Mouse (Mus musculus) C2C12 (cell line): ENCODE results near the gene Pfdn4. TPM values are rescaled to one million over a fixed set of nuclear protein-coding genes. Genes with fewer than 3 reads are reported as not detected.
"Not testable (repeated sequence)": the region's sequence is repeated elsewhere in the genome, so short reads cannot be mapped to it uniquely, and the experiment has no call there.

Source experiments
- H3K27me3 ChIP-seq: one replicate; pipeline ENCODE4 v1.6.1; 2011; ENCODE audit not compliant: control insufficient read depth, insufficient read depth, insufficient read length
- H3K36me3 ChIP-seq: one replicate; pipeline ENCODE4 v1.6.1; 2011; ENCODE audit not compliant: control insufficient read depth, insufficient read depth
- H3K4me3 ChIP-seq: one replicate; pipeline ENCODE4 v1.5.1; 2011; ENCODE audit warnings: mild to moderate bottlenecking, control low read depth; ENCODE audit not compliant: poor library complexity, insufficient read depth, severe bottlenecking
- H3K79me2 ChIP-seq: one replicate; pipeline ENCODE4 v1.6.1; 2011; ENCODE audit not compliant: control insufficient read depth, insufficient read depth
- H3K79me3 ChIP-seq: one replicate; pipeline ENCODE4 v1.6.1; 2011; ENCODE audit warnings: low read depth, control low read depth
- H3ac ChIP-seq: one replicate; pipeline ENCODE3; 2011; ENCODE audit warnings: low read depth; ENCODE audit not compliant: control insufficient read depth, insufficient read length
- CEBPB ChIP-seq: IDR thresholded peaks from one replicate; pipeline ENCODE4 v1.6.1; 2011; ENCODE audit warnings: low read depth, mild to moderate bottlenecking, control low read depth, moderate library complexity
- CTCF ChIP-seq: IDR thresholded peaks from one replicate; pipeline ENCODE4 v1.5.1; 2011; ENCODE audit not compliant: control insufficient read depth, insufficient read depth, insufficient read length
- FOSL1 ChIP-seq: IDR thresholded peaks from one replicate; pipeline ENCODE4 v1.8.0; 2011; ENCODE audit warnings: mild to moderate bottlenecking, low read length; ENCODE audit not compliant: poor library complexity, insufficient read depth, severe bottlenecking
- MAX ChIP-seq: IDR thresholded peaks from one replicate; pipeline ENCODE4 v1.6.1; 2011; ENCODE audit warnings: mild to moderate bottlenecking, control low read depth
- MYOD1 ChIP-seq: IDR thresholded peaks from one replicate; pipeline ENCODE4 v1.6.1; 2011; ENCODE audit warnings: low read depth; ENCODE audit not compliant: control insufficient read depth, insufficient read length
- MYOG ChIP-seq: IDR thresholded peaks from one replicate; pipeline ENCODE4 v1.6.1; 2011; ENCODE audit not compliant: control insufficient read depth, insufficient read length; ENCODE audit errors: extremely low read depth
- USF1 ChIP-seq: IDR thresholded peaks from one replicate; pipeline ENCODE4 v1.6.1; 2011; ENCODE audit warnings: low read depth, mild to moderate bottlenecking, control low read depth, moderate library complexity
- long read RNA-seq, 2 experiments: library from polyadenylated mRNA; unstranded; transcript quantifications; one replicate each; pipeline ENCODE4 v2.0.0; 2019 to 2020
- polyA plus RNA-seq: library from polyadenylated mRNA; unstranded; fragments of >200 nt; fragmentation: generic; extraction: Trizol; gene quantifications from one replicate; pipeline ENCODE4 v1.2.1, GENCODE M21; 2012; ENCODE audit warnings: missing spikeins

The Pfdn4 gene
- 42.9 TPM for polyA plus RNA-seq
- long read RNA-seq, experiment 1, transcript Pfdn4-201 (4 exons, 935 nt), result major isoform, 36 of 43 reads
- long read RNA-seq, experiment 1, partial matches to known transcripts, result 5 of 43 reads
- long read RNA-seq, experiment 1, other reads (novel, unspliced or antisense), result 2 of 43 reads
- long read RNA-seq, experiment 2, partial matches to known transcripts, result 1 of 5 reads
- long read RNA-seq, experiment 2, other reads (novel, unspliced or antisense), result 1 of 5 reads

DNA sequence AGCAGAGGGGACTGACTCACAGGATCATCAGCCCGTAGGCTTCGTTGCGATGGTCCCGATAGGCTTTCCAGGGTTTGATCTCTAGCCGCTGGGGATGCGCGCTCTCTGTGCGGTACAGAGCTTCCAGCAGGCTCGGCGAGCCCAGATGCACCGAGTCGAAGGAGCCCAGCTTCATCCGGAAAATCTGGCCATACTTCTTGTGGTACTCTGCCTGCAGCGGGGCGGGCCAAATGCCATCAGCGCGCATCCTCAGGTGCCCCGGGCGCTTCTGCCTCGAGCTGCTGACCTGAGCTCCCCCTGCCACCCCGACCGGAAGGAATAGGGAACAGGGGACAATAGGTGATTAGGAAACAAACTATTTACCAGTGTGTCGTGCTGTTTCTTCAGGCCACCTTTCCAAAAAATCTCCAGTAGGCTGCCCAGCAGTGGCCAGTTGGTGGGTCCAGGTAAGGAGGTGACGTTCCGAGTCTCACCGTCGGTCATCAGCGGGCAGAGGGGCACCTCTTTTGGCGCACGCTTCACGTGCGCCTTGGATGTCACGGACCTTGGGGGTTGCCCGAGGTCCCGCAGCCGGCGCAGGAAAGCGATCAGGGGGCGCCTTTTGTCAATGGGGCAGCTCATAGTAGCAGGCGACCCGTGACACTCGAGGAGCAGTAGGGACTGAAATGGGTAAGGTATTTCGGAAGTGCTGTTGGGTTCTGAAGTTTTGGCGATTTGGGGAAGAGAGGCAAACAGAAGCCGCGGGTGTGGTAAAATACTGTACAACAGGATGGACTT, at the start of gene Pfdn4:
Gene Pfdn4 (plus strand): TSS at position 275 of the 777 bp plus-strand sequence.
- no peak within 1 kb of the TSS for H3ac ChIP-seq
- H3K36me3 ChIP-seq, result no peaks in the 10 kb centered on the region
- H3K4me3 ChIP-seq, result no peak within 1 kb of the TSS
- peaks cover 51% of the 10 kb centered on the region for H3K27me3 ChIP-seq
- H3K79me3 ChIP-seq, result no peaks in the 10 kb centered on the region
- no peaks in the 10 kb centered on the region for H3K79me2 ChIP-seq
- TF ChIP-seq USF1 (no peak), MAX (no peak), MYOD1 (no peak), MYOG (no peak), FOSL1 (no peak), CEBPB (no peak), CTCF (no peak)

DNA sequence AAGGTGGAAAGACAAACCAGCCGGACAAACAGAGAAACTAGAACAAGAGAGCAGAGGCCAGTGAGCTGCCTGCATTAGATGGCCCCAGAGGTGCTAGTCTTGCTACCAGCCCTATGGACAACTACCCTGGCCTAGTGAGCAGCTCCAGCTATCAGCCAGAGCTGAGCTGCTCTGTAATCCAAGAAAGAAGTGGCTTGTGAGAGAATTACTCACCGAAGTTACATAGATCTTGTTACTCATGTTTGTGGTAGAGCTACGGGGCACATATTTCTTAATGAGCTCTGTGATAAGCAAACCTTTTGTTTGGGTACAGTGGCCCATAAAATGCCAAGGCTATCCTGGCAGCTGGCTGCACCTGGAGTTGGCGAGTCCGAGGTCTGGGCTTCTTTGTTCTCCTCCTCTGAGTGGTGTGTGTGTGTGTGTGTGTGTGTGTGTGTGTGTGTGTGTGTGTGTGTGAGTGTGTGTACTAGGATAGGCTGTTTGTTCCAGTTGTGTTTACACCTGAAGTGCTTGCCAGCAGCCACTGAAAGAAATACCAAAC, 49.3 kb upstream of the Pfdn4 start:
- no peak for TF ChIP-seq CTCF
- peak; percentile 39 for TF ChIP-seq MYOD1
- Histone ChIP-seq H3ac (no peak overlapping the region), H3K79me3 (no peaks in the 10 kb centered on the region), H3K27me3 (peaks cover 8% of the 10 kb centered on the region), H3K79me2 (no peaks in the 10 kb centered on the region), H3K4me3 (no peak overlapping the region), H3K36me3 (no peaks in the 10 kb centered on the region)

DNA sequence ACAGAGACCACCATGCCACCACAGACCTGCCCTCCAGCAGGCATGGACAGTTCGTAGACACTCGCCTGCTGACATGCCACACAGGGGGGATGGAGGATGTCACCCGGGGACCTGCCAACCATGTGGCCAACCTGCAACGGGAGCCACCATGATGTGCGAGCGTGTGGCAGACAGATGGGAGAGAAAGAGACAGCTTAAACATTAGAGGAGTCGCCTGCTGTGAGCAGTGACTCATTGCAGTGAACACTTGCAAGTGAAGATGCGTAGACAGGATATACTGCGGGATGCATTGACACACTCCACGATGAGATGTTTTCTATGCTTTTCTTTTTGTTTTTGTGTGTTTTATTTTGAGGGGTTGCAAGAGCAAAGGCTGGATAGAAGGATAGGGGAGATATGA, 48.6 kb upstream of the Pfdn4 start:
- Histone ChIP-seq H3K27me3 (peaks cover 12% of the 10 kb centered on the region), H3ac (no peak overlapping the region), H3K79me3 (no peaks in the 10 kb centered on the region), H3K36me3 (no peaks in the 10 kb centered on the region), H3K79me2 (no peaks in the 10 kb centered on the region), H3K4me3 (no peak overlapping the region)
- no peak for TF ChIP-seq FOSL1
- TF ChIP-seq USF1, result no peak
- no peak for TF ChIP-seq MAX
- no peak for TF ChIP-seq CEBPB
- TF ChIP-seq MYOG, result no peak
- no peak for TF ChIP-seq CTCF
- no peak for TF ChIP-seq MYOD1

DNA sequence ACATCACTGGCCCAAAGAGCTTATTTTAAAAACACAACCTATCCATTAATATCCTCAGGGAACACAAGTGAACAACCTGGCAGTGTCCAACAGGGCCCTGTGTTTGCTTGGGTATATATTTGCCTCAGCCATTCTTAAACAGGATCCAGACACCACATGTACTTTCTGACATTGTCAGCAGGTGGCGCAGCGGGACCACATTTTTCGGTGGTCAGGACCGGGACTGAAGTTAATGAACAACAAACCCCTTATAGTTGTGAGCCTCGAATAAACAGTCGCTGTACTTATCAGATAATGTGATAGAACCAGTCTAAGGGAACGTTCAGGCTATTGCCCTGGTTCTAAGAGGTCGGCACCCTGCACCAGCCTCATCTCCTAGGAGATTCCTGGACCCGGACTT, 45.3 kb upstream of the Pfdn4 start:
- H3K36me3 ChIP-seq, result no peaks in the 10 kb centered on the region
- H3K79me2 ChIP-seq, result no peaks in the 10 kb centered on the region
- TF ChIP-seq CTCF (peak; percentile 50), MAX (peak; percentile 30), MYOD1 (no peak), USF1 (no peak), CEBPB (no peak), FOSL1 (no peak), MYOG (no peak)
- no peak overlapping the region for H3ac ChIP-seq
- H3K79me3 ChIP-seq, result no peaks in the 10 kb centered on the region
- no peak overlapping the region for H3K4me3 ChIP-seq
- H3K27me3 ChIP-seq, result peaks cover 33% of the 10 kb centered on the region

DNA sequence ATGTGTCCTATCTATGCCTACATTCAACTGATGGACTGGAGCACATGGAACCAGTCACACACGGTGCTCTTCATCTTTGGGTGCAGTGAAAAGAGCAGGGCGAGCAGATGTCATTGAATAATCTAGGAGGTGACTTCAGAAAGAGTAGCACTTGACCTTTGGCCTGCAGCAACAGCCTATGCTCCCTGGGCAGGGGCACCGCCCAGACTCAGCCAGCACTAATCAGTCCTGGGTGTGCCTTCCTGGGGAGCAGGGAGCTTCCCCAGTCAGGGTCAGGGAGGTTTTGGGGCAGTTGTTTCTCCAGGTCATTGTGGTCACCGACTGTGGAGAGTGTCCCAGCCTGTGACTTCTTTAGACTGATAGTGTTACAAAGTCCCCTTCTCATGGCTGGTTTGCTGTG, 42.4 kb upstream of the Pfdn4 start:
- H3K27me3 ChIP-seq, result peaks cover 39% of the 10 kb centered on the region
- not testable (repeated sequence) for H3ac ChIP-seq, H3K4me3 ChIP-seq, H3K79me2 ChIP-seq, H3K36me3 ChIP-seq, H3K79me3 ChIP-seq

DNA sequence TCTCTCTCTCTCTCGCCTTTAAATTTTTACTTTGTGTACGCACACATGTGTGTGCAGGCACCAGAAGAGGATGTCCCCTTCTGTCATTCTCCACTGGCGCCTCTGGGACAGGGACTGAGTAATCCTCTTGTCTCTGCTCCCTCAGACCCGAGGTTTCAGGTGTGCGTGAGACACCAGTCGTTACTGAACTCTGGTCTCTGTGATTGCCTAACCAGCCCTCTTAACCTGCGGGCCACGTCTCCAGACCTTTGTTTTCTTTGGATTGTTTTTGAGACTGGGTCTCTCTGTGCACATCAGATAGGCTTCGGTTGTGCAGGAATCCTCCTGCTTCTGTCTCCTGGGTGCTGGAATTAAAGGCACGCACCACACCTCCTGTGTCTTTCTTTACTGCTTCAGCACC, 37.0 kb upstream of the Pfdn4 start:
- peaks cover 30% of the 10 kb centered on the region for H3K27me3 ChIP-seq
- no peak for TF ChIP-seq MAX
- TF ChIP-seq USF1, result no peak
- no peaks in the 10 kb centered on the region for H3K79me2 ChIP-seq
- H3ac ChIP-seq, result no peak overlapping the region
- no peaks in the 10 kb centered on the region for H3K36me3 ChIP-seq
- H3K4me3 ChIP-seq, result no peak overlapping the region
- H3K79me3 ChIP-seq, result no peaks in the 10 kb centered on the region
